Mouse (Mus musculus) lung, adult 18-20 months (tissue): ENCODE results near the gene Pla2g3.

ENCODE experiments used
- DNase-seq, 2 experiments: peaks; one replicate each; pipeline ENCODE4 v3.0.0; 2022; ENCODE audit warnings: mixed read lengths in 2 of 2

The Pla2g3 gene

DNA sequence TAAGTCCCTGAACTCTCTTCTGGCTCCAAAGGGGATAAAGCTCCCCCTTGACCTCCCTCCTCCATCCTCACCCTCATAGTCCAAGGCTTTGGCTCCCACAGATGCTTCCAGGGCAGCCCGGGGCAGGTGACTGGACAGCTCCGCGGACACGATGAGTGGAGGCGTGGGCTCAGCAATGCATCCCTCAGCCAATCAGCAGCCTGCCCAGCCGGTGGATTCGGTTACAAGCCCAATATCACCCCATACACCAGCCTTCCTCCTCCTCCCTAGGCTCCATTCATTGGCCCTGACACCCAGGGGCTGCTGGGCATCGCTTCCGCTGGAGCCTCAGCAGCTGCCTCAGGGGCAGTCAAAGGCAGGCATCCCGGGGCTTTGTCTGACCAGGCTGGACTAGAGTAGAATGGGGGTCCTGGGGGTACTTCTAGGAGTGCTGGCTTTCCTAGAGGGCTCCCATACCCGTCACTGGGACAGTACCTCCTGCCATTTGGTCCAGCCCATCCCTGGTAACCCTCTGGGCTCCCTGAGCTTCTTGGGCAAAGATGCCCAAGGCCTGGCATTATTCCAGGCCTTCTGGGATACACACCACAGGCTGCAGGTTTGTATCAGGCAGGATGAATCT is at the start of gene Pla2g3:
Gene Pla2g3, plus strand, starts transcription at position 333 of the 619 bp plus-strand sequence.
- DNase-seq, result peak in 1 of 2 experiments; percentile 30

DNA sequence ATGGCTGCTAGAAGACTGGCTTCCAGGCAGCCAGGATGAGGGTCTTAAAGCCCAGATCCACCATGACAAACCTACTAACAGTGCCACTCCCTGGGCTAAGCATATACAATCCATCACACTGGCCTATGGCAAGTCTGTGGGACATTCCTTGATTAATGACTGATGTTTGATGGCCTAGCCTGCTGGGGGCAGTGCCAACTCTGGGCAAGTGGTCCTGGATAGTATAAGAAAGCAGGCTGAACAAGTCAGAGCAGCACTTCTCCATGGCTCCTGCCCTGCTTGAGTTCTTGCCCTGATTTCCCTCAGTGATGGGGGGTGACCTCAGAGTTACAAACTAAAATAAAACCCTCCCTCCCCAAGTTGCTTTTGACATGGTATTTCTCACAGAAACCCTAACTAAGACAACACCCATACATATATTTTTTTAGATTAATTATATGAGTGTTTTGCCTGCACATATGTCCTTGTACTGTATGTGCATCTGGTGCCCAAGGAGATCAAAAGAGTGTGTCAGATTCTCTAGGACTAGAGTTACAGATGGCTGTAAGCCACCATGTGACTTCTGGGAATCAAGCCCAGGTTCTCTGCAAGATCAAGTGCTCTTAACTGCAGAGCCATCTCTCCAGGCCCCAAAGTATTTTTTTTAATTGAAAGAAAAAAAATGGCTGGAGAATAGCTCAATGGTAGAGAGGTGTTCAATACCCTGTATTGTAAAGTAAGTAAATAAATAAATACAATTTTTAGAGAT is 46.2 kb upstream of the Pla2g3 start:
- peak; percentile 51 to 67 for DNase-seq

DNA sequence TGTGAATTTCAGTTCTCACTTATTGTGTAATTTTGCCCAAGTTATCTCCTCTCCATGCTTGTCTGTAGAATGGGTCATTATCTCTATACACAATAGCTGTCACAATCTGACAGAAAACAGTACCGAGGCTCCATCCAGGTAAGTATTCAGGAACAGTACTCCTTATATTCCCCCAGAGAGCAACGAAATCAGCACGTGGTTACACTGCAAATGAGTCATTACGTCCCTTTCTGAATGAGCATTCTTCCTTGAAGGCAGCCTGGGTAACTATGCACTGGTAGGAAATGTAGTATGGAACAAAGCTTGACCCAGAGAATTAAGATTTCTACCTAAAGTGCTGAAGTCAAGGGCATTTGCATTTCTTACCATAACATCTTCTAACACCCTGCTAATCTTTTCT is 45.4 kb upstream of the Pla2g3 start:
- no peak for DNase-seq

DNA sequence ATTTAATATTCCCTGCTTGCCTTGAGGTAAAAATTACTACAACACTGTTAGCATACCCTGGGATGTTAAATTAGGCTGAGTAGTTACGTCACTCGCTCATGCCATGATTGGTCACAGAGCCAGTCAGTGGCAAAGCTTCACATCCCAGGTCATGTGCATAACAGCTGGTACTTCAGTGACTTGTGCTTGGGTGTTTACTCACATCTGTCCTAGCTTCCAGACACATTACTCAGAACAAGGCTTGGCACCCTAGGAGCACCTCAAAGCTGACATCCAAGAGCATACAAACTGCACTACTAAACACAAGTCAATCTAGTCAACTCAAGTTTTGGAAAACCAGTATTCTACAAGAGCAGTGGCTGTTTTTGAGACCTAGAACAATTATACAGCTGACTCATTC is 45.0 kb upstream of the Pla2g3 start:
- DNase-seq, result no peak

DNA sequence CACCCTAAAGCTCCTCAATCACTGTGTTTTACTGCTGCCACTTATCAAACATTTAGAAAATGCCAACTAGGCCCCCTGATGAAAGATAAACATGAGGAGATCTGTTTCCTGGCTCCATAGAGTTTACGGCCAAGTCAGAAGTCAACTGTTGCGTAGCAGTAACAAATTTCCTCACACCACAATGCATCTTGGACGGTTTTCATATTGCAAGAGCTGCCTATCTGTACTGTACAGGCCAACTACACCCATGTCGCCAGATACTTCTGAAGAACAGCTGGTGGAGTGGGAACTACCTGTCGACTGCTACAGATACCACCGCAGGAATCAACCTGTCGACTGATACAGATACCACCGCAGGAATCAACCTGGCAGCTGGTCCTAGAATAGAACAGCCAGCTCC is 43.2 kb upstream of the Pla2g3 start:
- DNase-seq, result no peak

DNA sequence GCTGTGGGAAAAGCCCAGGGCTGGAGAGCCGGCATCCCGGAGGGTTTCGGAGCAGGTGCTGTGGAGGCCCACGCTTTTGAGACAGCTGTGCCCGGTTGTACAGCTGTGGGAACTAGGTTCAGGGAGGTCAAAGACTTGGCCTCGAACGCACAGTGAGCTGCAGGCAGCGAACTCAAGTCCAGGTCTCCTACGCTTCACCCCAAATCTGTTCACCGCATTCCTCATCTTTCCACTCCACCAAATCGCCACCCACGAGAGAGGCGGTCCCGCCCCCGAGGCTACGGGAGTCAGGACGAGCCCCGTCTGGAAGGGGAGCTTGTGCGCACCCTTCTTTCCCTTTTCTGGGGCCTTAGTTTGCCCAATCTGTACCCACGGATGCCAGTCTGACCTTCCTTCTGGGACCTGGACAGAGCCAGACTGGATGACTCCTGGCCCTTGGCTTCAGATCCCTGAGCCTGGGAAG is 36.4 kb upstream of the Pla2g3 start:
- peak; percentile 73 to 75 for DNase-seq

DNA sequence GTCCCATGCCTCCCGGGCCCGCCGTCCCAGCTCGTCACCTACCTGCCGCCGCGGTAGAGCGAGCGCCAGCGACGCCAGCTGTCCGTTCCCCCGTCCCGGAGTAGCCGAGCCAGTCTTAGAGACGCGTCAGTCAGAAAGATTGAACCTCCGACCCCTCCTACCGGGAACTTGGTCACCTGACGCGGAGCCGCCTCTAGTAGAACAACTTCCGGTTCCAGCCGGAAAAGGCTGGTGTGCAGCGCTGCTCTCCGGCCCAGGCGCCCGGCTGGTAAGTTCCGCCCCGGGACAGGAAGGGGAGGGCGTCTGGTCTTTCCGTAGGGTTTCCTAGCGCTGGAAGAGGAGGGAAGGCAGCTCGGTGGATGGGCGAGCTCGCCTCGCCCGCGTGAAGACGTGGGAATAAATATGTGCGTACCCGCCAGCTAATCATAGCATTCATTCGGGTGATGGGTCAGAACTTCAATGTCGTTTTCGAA is 35.9 kb upstream of the Pla2g3 start, which contains the start of gene Rnf185:
Gene Rnf185, minus strand, starts transcription at position 197 of the 473 bp plus-strand sequence.
- DNase-seq, result peak; percentile 96 to 97

DNA sequence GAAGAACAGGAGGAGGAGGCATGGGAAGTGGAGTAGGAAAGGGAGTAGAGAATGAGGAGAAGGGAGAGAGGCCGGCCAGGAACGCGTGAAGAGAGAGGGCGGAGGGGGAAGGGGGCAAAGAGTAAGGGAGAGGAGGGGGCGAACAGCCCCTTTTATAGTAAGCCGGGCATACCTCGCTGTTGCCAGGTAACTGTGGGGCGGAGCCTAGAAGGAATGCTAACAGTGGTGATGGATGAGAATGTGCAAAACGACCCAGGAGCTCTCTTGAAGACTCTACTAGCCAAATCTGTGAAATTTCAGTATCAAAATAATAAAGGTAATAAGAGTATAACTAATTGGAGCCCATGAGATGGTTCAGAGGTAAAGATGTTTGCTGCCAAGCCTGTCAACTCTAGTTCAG is 35.3 kb upstream of the Pla2g3 start:
- DNase-seq, result peak; percentile 27 to 51

DNA sequence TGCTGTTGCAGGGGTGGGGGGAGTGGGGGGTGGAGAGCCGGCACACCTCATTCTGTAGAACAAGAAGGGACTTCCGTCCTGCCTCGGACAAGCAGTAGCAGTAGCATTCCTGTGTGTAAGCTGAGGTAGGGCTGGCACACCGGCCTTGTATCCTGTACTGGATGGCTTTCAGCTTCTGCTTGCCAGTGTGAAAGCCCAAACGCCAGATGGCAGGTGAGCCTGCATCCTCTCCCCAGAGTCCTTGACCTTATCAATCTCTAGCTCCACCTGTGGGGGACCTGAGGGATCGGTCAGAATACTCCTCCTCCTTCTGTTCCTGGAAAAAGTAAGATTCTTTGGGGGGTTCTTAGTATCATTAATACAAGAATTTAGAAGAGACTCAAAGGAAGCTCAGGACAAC is 34.6 kb upstream of the Pla2g3 start:
- peak in 1 of 2 experiments; percentile 33 for DNase-seq

DNA sequence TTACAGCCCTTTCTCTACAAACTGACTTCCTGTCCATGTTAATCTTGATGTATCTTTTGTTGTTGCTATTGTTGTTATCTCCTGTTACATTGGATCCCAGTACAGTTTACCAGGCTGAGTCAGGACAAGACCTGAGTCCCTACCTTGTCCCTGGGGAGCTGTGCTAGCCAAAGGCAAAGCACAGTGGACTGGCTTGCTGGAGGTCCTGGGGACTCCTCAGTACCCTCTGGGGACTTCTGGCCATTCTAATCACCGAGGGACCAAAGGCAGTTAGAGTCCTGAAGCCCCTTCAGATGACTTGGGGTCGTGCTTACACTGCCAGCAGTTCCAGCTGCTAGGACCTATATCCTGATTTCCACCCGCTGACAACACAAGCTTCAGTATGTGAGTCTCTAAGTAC is 33.6 kb upstream of the Pla2g3 start:
- DNase-seq, result no peak

DNA sequence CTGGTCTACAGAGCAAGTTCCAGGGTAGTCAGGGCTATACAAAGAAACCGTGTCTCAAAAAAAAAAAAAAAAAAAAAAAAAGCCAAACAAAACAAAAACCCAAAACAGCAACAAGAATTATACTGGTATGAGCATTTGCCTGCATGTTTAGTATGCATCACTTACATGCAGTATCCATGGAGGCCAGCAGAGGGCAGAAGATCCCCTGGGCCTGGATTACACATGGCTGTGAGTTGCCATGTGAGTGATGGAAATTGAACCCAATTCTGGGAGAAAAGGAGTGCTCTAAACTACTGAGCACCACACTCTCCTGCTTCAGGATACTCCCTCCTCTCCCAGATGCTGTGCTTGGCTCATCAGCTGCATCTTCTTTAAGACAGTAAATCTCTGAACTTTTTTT is 31.7 kb upstream of the Pla2g3 start:
- DNase-seq, result peak; percentile 62 to 66

DNA sequence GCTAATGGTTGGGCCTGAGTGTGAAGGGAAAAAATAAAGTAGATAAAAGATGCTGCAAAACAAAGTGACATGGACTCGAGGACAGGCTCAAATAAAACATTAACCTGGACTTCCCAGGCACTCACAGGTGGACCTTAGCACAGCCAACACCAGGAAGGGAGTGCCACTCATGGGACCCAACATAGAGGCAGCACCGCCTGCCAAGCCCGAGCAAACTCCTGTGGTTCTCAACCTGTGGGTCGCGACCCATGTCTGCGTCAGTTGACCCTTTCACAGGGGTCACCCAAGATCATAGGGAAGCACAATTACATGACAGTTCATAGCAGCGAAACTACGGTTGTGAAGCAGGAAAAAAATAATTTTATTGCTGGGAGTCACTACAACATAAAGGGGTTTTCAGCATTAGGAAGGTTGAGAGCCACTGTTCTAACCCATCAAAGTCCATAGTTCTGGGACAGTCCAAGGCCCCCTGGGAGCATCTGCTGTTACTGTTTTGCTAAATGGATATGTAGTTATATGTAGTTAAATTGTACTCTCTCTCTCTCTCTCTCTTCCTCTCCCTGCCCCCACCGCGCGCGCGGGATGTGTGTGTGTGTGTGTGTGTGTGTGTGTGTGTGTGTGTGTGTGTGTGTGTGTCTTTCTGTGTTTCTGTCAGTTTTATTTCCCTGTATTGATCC is 29.5 kb upstream of the Pla2g3 start:
- no peak for DNase-seq

DNA sequence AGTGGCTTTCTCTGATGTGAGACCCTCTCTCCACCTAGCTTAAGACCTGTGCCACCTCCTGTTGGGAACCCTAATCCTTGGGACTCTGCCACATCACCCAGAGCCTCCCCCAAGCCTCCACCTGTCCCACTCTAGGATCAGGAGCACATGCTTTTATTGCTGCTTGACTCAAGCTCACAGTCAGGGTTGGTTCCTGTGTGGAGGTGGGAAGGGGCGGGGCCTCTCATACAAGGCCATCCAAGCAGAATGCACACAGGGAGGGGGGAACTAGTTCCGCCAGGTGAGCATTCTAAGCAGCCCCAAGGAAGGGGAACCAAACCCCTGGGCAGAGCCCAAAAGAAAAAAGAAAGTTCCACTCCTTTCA is 29.0 kb upstream of the Pla2g3 start:
- no peak for DNase-seq

DNA sequence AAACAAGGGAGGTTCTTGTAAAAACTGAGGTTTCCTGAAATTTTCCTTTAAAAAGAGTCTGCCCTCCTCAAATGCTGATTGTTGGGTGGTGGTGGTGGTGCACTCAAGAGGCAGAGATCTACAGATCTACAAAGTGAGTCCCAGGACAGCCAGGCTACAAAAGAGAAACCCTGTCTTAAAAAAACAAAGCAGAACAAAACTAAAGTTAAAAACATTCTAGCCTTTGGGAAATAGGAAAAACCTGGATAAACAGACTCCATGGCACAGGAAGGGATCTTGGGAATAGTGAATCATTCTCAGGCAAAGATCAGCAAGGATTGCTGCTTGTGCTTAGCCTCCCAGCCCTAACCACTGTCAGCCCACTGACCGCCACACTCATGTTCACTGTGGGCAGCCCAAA is 25.2 kb upstream of the Pla2g3 start:
- no peak for DNase-seq

DNA sequence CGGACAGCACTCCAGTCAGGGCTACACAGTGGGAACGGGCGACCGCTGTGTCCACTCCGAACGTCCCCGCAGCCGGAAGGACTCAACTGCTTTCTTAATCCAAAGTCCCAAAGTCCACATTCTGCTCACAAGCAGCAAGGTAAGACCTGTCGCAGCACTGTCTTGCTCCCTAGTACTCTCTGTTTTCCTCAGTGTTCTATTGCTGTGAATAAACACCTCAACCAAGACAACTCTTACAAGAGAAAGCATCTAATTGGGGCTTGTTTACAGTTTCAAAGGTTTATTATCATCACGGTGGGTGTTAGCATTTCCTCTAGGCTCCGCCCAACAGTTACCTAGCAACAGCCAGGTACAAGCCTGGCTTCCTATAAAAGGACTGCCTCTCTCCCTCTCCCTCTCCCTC is 16.6 kb upstream of the Pla2g3 start:
- no peak for DNase-seq

DNA sequence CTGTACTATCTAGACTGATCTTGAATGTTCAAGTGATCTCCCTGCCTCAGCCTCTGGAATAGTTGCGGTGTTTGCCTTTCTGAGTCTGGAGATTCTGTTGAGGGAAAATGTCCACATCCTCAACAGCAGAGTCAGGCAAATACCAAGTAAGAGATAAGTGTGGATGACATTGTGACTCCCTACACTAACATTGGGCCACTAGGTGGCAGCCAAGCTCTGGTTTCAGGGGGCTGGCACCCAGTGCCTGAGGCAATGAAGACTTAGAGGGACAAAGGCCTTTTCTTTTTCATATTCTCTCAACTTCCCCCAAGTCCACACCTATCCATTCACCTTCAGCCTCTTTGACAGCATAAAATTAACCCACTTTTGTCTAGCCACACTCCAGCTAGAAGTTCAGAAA is 15.6 kb upstream of the Pla2g3 start:
- peak; percentile 70 to 79 for DNase-seq

DNA sequence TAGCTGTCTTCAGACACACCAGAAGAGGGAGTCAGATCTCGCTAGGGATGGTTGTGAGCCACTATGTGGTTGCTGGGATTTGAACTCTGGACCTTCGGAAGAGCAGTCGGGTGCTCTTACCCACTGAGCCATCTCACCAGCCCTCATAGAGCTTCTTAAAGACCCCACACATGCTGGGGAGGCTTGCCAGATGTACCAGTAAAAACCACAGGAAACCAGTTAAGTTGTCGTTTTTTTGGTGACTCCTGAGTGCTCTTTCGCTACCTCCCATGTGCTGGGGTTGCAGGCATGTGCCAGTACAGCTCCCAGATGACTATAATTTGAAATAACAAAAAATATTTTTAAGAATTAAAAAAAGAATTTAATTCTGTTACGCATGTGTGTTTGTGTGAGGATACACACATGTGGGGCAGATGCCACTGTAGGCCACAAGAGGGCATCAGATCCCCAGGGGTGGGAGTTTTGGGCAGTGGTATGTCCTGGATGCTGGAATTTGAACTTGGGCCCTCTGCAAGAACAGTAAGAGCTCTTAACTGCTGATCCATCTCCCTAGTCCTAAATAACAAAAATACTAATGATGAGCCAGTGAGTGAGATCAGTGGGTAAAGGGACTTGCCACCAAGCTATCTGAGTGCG is 13.5 kb upstream of the Pla2g3 start:
- DNase-seq, result peak in 1 of 2 experiments; percentile 18

DNA sequence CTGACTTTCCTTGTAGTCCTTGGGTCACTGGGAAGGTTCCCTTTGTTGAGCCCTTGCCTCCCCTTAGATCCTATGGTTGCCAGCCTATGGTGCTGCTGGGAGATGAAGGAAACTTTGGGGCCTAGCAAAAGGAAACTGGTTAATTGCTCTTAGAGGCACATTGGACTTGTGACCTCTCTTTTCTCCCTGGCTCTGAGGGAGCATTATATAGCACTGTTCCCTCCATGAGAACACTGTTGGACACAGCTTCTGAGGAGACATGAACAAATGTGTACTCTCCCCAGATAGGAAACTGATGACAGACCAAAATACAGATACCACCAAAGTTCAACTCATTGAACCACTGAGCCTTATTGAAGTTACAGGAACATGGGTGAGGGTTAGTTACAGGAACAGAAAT is 12.6 kb upstream of the Pla2g3 start:
- DNase-seq, result no peak

DNA sequence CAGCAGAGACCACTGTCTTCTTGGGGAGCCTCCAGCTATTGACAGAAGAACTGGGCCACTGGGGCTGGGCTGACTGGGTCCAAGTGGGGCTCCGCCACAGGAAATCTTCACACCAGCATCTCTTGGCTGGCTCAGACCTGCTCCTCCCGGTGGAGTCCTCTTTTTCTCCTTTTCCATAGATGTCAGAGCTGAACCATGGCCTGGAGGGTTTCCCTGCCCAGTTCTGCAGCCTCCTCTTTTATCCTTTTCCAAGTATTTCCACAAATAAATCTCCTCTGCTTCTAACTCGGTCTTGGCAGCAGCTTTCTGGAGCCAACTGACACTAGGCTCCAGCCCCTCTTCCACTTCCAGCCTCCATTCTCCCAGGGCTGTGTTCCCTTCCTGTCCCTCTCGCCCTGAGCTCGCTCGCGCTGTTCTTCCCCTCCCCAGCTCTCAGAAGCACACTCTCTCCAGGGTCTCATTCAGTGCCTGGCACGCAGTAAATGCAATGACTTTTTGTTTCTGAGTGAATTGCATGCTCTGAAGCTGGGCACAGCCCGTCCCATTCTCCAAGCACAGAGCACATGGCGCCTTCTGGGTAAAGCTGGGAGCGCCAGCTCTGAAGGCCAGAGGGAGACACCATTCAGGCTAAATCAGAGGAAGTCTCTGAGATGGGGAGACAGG is 4.0 kb upstream of the Pla2g3 start:
- no peak for DNase-seq

DNA sequence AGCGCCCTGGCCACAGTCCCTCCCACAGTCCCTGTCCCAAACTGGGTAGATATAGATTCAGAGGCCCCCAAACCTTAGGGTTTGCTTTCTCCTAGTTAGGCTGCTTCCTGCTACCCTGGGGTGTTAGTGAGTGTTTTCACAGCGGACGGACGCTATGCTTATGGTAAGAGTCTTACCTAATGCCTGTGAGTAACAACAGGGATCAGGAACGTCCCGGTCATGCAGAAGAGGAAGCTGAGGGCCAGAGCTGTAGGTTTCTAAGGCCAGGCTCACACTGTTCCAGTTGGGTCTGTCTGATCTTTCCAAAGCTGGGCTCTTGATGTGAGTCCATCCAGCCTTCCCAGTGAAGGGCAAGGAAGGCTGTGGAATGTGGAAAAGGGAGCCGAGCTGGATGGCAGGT is 1.7 kb upstream of the Pla2g3 start:
- no peak for DNase-seq

DNA sequence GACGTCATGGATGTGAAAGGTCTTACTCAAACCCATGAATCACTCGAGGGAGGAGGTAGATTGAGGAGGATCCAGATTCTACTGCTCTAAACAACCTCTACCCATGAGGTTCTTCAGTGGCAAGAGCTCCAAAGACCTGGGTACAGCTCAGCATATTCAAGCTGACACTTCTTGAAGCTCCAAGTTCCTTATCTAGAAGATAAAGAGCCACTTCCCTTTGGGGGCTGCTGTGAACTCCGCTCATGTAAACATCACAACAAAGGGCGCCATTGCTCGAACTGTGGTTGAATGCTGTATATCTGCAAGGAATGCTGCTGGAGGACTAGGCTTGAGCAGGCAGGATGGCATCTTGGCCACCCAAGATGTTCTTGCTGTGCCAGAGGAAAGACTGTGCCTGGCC is 952 bp downstream of the Pla2g3 start:
- DNase-seq, result no peak

DNA sequence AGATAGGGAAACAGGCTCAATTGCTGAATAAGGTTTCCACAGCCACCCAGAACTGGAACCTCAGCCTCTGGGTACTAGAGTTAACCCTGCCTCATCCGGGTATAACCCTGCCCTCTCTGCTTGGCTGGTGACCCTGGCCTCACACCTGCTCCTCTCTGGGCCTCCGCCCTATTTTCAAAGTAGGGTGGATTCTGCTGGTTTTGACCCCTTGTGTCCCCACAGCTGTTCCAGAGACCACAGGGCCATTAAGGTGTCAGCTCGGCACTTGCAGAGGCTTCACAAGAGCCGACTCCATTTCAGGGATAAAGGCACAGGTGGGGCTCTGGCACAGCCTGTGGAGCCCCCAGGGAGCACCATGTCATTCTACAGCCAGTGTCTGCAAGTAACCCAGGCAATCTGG is 4.7 kb downstream of the Pla2g3 start:
- DNase-seq, result no peak

DNA sequence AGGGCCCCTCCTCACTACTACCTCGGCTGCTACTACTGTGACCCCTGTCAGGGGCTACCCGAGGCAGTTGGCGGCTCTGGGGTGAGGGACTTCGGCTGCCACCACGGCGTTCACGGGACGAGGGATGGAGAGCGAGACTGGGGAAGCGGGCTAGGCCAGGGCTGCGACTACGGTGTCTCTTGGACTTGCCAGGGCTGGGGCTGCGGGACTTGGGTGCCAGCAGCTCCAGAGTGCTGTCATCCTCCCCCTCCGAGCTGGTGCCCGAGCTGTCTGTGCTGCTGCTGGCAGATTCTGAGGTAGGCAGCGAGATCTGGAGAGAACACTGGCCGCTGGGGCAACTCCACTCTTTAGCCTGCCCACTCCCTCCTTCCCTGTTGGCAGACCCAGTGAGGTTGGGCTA is 6.8 kb downstream of the Pla2g3 start:
- no peak for DNase-seq
